ENCODE assay signal across 15 mouse cellular contexts in genomic region chr4:135938858-135939257, GRCm38 (mm10). TPM values are rescaled to one million over a fixed set of nuclear protein-coding genes. Genes with fewer than 3 reads are reported as not detected.
"Had no signal": no experiment of that assay in that cellular context is flagged by ENCODE, and none has a peak within 500 bp of the region (broad histone marks: within the 10 kb centered on the region; RNA-seq: fewer than 3 reads in every experiment).

No protein-coding gene starts in this region.

- ATAC-seq: lung, postnatal 0 days; midbrain, embryonic 15.5 days had no signal

- H3K9ac ChIP-seq: midbrain, embryonic 15.5 days; neural tube, embryonic 12.5 days; stomach, embryonic 15.5 days had no signal

- H3K4me2 ChIP-seq: midbrain, embryonic 11.5 days; midbrain, embryonic 15.5 days; neural tube, embryonic 12.5 days; stomach, embryonic 15.5 days had no signal

- H3K4me3 ChIP-seq: layer of hippocampus, adult 2 months; limb, embryonic 10.5 days; midbrain, embryonic 15.5 days; neural tube, embryonic 12.5 days; stomach, embryonic 15.5 days had no signal

- H3K27ac ChIP-seq: layer of hippocampus, adult 2 months; limb, embryonic 10.5 days; midbrain, embryonic 15.5 days; neural tube, embryonic 12.5 days; stomach, embryonic 15.5 days had no signal

- H3K4me1 ChIP-seq: midbrain, embryonic 15.5 days; neural tube, embryonic 12.5 days; stomach, embryonic 15.5 days had no signal

- H3K9me3 ChIP-seq: limb, embryonic 10.5 days; midbrain, embryonic 15.5 days; neural tube, embryonic 12.5 days; stomach, embryonic 15.5 days had no signal

- DNase-seq: kidney, adult 11 months; kidney, postnatal 10 days; kidney, postnatal 4 days; lung, adult 2 months; lung, postnatal 36 days; right cerebral cortex, postnatal 4 days; thymus, postnatal 25 days had no signal

- H3K36me3 ChIP-seq: midbrain, embryonic 15.5 days had no signal

- H3K27me3 ChIP-seq: midbrain, embryonic 15.5 days; neural tube, embryonic 12.5 days; stomach, embryonic 15.5 days had no signal

RNA-seq across cellular contexts. Expression of gene Cnr2, which starts 43.7 kb away (rescaled TPM):
- total RNA-seq: left cerebral cortex, adult 18-20 months had no signal
- polyA plus RNA-seq: midbrain, embryonic 15.5 days had no signal
